Mouse (Mus musculus): ENCODE results near the gene H13. TPM values are rescaled to one million over a fixed set of nuclear protein-coding genes. Genes with fewer than 3 reads are reported as not detected.

The H13 gene
- polyA plus RNA-seq (2014; fragmentation: Illumina TruSeq; extraction: RNeasy Lipid Tissue Mini Kit (QIAGEN cat#74804); ENCODE audit: low read depth, low replicate concordance), result 35.5 TPM

GRCm38 (mm10) chr2:152669256-152669638 is at the start of gene H13:
H13 (plus strand) TSS chr2:152669461.

DNA sequence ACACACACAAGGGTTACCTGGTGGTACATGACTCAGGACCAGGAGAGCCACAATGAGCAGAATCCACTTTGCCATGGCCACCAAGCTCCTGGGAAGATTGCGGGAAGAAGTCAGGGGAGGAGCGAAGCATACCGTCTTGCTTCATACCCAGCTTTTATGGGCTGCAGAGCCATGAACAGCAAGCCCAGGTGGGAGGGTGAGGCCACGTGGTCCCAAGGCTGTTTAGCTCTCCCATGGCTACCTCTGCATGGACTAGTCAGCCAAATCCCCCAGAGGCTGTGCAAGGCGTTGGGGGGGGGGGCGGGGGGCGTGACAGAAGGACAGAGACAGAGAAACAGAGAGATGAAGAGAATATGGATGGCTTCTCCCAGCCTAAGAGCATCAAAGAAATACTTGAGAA is 46.3 kb upstream of the H13 start, which contains the start of gene Defb25:
Gene Defb25, minus strand, starts transcription at position 101 of the 400 bp plus-strand sequence.

GRCm38 (mm10) chr2:152626774-152627591 is 42.3 kb upstream of the H13 start, which contains the start of gene Rem1:
Rem1 (plus strand) TSS chr2:152626951.

GRCm38 (mm10) chr2:152686806-152687267 is 17.6 kb downstream of the H13 start, which contains the start of gene Mcts2:
Mcts2 (plus strand) TSS chr2:152687035.

DNA sequence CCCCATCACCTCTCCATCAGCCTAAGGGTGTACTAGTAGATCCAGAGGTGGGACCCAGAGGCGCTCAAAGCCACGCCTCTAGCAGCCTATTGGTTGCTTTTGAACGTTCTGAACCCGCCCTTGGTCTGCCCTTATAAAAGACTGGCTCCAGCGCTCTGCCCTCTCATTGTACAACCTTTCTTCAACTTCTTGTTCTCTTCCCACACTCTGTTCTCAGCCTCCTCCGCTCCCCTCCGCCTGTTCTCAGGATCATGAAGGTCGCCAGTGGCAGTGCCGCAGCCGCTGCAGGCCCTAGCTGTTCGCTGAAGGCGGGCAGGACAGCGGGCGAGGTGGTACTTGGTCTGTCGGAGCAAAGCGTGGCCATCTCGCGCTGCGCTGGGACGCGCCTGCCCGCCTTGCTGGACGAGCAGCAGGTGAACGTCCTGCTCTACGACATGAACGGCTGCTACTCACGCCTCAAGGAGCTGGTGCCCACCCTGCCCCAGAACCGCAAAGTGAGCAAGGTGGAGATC is 66.9 kb downstream of the H13 start, which contains the start of gene Id1:
Gene Id1, plus strand, starts transcription at position 162 of the 512 bp plus-strand sequence.

GRCm38 (mm10) chr2:152753944-152754711 is 84.9 kb downstream of the H13 start, which contains the start of gene Cox4i2:
Cox4i2 (plus strand) TSS chr2:152754173.

Other genes with a start within 250 kb of the H13 start
- gene Defb23, start 204.8 kb upstream of the H13 start, polyA plus RNA-seq (2014; fragmentation: Illumina TruSeq; extraction: RNeasy Lipid Tissue Mini Kit (QIAGEN cat#74804); ENCODE audit: low read depth, low replicate concordance), result not detected
- not detected for gene Defb20, start 192.4 kb upstream of the H13 start, polyA plus RNA-seq (2014; fragmentation: Illumina TruSeq; extraction: RNeasy Lipid Tissue Mini Kit (QIAGEN cat#74804); ENCODE audit: low read depth, low replicate concordance)
- gene Defb22, start 179.3 kb upstream of the H13 start, polyA plus RNA-seq (2014; fragmentation: Illumina TruSeq; extraction: RNeasy Lipid Tissue Mini Kit (QIAGEN cat#74804); ENCODE audit: low read depth, low replicate concordance), result not detected
- not detected for gene Defb26, start 157.8 kb upstream of the H13 start, polyA plus RNA-seq (2014; fragmentation: Illumina TruSeq; extraction: RNeasy Lipid Tissue Mini Kit (QIAGEN cat#74804); ENCODE audit: low read depth, low replicate concordance)
- not detected for gene Defb28, start 151.2 kb upstream of the H13 start, polyA plus RNA-seq (2014; fragmentation: Illumina TruSeq; extraction: RNeasy Lipid Tissue Mini Kit (QIAGEN cat#74804); ENCODE audit: low read depth, low replicate concordance)
- not detected for gene Defb29, start 129.4 kb upstream of the H13 start, polyA plus RNA-seq (2014; fragmentation: Illumina TruSeq; extraction: RNeasy Lipid Tissue Mini Kit (QIAGEN cat#74804); ENCODE audit: low read depth, low replicate concordance)
- gene Gm17416, start 100.1 kb upstream of the H13 start, polyA plus RNA-seq (2014; fragmentation: Illumina TruSeq; extraction: RNeasy Lipid Tissue Mini Kit (QIAGEN cat#74804); ENCODE audit: low read depth, low replicate concordance), result not detected
- not detected for gene Defb21, start 96.7 kb upstream of the H13 start, polyA plus RNA-seq (2014; fragmentation: Illumina TruSeq; extraction: RNeasy Lipid Tissue Mini Kit (QIAGEN cat#74804); ENCODE audit: low read depth, low replicate concordance)
- gene Defb19, start 89.1 kb upstream of the H13 start, polyA plus RNA-seq (2014; fragmentation: Illumina TruSeq; extraction: RNeasy Lipid Tissue Mini Kit (QIAGEN cat#74804); ENCODE audit: low read depth, low replicate concordance), result not detected
- gene Defb45, start 70.1 kb upstream of the H13 start, polyA plus RNA-seq (2014; fragmentation: Illumina TruSeq; extraction: RNeasy Lipid Tissue Mini Kit (QIAGEN cat#74804); ENCODE audit: low read depth, low replicate concordance), result not detected
- not detected for gene Defb36, start 65.1 kb upstream of the H13 start, polyA plus RNA-seq (2014; fragmentation: Illumina TruSeq; extraction: RNeasy Lipid Tissue Mini Kit (QIAGEN cat#74804); ENCODE audit: low read depth, low replicate concordance)
- gene Defb25, start 46.4 kb upstream of the H13 start, polyA plus RNA-seq (2014; fragmentation: Illumina TruSeq; extraction: RNeasy Lipid Tissue Mini Kit (QIAGEN cat#74804); ENCODE audit: low read depth, low replicate concordance), result not detected
- gene Rem1, start 42.5 kb upstream of the H13 start, polyA plus RNA-seq (2014; fragmentation: Illumina TruSeq; extraction: RNeasy Lipid Tissue Mini Kit (QIAGEN cat#74804); ENCODE audit: low read depth, low replicate concordance), result 7.0 TPM
- gene Mcts2, start 17.6 kb downstream of the H13 start, polyA plus RNA-seq (2014; fragmentation: Illumina TruSeq; extraction: RNeasy Lipid Tissue Mini Kit (QIAGEN cat#74804); ENCODE audit: low read depth, low replicate concordance), result 16.7 TPM
- gene Id1, start 66.8 kb downstream of the H13 start, polyA plus RNA-seq (2014; fragmentation: Illumina TruSeq; extraction: RNeasy Lipid Tissue Mini Kit (QIAGEN cat#74804); ENCODE audit: low read depth, low replicate concordance), result 95.2 TPM
- gene Cox4i2, start 84.7 kb downstream of the H13 start, polyA plus RNA-seq (2014; fragmentation: Illumina TruSeq; extraction: RNeasy Lipid Tissue Mini Kit (QIAGEN cat#74804); ENCODE audit: low read depth, low replicate concordance), result 20.2 TPM
- gene Bcl2l1, start 162.3 kb downstream of the H13 start, polyA plus RNA-seq (2014; fragmentation: Illumina TruSeq; extraction: RNeasy Lipid Tissue Mini Kit (QIAGEN cat#74804); ENCODE audit: low read depth, low replicate concordance), result 36.1 TPM
- 0.84 TPM for gene Tpx2, start 178.5 kb downstream of the H13 start, polyA plus RNA-seq (2014; fragmentation: Illumina TruSeq; extraction: RNeasy Lipid Tissue Mini Kit (QIAGEN cat#74804); ENCODE audit: low read depth, low replicate concordance)
- 0.29 TPM for gene Mylk2, start 241.9 kb downstream of the H13 start, polyA plus RNA-seq (2014; fragmentation: Illumina TruSeq; extraction: RNeasy Lipid Tissue Mini Kit (QIAGEN cat#74804); ENCODE audit: low read depth, low replicate concordance)

All from heart, adult 10 weeks (tissue).